Mouse (Mus musculus) WW6 (cell line): ENCODE data around the gene Dexi.

Experiments used
- DNase-seq: peaks from one replicate; pipeline ENCODE4 v3.0.0-alpha.2; 2013; ENCODE audit warnings: low read depth, low spot score

The Dexi gene

DNA sequence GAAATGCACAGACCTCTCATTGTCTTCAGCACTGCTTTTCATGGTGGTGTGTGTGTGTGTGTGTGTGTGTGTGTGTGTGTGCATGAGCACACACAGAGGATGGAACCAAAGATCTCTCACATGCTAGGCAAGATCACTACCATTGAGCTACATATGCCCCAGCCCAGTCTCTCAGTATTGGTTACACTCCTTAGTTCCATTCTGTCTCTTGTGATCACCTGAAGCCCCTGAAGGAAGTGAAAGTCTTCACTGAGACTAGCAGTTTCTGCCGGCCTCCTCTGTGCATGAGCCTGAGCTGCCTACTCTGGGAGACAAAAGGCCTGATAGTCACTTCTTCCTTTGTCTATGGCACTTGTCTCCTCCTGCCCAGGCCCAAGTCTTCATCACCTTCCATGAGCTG is 43.7 kb downstream of the Dexi start:
- DNase-seq = no peak

DNA sequence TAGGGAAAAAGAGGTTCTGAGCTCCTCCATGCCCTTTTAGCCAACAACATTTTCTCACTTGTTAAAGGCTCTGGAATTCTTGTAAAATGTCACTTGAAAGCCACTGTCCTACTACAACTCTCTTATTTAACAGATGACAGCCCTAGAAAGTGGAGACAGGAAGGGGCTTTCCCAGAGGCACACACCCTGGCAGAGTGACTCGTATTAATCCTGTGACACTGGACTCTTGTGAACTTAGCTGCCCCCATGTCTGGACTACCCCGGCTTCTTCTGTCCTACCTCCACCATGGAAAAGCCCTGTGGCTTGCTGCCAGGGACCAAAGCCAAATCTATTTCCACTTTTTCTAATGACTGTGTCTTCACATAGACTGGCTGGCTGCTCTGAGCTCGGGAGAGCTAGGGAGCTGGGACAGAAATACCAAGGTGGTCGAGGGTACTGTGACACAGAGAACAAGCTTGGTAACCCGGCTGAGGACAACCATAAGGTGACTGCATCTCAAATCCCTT is 44.7 kb downstream of the Dexi start:
- DNase-seq = no peak

DNA sequence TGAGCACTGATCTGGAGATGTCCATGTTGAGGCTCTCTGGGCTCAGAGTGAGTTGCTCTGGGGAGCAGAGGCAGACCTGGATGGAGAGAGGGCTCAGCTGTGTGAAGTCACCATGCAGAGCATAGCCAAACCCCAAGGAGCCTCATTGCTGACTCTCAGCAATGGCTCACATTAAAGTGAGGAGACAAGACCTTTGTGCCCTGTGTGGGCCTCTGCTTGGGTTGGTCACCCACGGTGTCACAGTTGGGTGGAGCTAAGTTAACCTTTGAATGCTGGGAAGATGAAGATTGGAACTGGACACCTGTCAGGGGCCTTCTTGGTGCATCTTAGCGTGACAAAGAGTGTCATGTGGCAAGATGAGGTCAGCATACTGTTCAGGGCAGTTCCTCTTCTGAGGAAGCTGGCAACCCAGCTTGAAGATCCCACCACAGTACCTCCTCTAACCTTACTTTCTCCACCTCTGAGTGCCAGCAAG is 47.0 kb downstream of the Dexi start:
- no peak for DNase-seq

- DNase-seq = no peak
Observed at GRCm38 (mm10) chr16:10492587-10492986, 50.3 kb downstream of the Dexi start.

- DNase-seq = no peak
Observed at GRCm38 (mm10) chr16:10491716-10492115, 51.1 kb downstream of the Dexi start.

DNA sequence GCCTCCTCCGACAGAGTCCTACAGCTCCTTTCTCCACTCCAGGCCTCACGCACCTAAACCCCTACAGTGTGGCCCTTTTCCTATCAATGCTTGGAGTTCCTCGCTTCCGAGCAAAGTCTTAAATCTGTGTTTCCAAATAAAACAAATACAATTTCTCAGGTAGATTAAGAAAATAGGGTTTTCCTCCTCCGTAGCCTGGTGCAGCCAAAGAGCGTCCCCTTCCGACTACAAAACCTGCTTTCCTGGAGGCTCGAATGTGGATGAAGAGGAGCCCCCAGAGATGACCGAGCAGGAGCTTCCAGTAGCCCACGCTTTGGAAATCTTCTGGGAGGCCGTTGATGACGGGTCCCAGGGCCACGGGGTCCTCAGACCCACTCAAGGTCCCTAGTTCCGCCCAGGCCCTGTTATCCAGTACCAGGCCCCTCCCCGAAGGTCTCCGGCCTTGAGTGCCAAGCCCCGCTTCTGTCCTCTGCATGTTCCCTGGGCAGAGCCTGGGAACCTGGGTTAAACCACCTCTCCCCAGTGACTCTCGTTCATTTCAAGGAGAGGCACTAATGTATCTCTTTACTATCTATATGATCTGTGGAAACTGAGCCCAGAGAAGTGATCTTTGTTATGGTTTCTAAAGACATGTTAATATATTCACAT is 52.2 kb downstream of the Dexi start:
- no peak for DNase-seq

DNA sequence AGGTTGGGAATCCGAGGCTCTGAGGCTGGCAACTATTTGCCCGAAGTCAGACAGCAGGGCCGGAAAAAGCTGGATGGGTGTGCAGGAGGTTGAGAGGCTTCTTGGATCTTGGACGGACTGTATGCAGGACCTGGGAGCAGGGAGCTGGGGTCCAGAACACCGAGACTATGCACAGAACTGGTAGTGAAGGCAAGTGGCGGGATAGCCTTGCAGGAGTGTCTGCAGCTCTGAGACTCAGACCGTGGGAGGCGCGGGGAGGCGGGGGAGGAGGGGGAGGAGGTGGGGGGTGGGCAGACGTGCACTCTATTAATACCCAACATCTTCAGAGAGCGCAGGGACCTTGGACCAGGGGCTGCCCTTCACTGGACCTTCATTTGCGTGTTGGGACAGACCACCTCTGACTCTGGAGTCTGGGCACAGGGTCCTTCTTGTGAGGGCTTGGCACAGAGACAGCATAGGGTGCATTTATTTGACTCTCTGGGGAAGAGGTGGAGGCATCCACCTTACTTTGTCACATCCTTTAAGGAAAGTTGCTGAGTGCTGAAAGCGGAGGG is 52.9 kb downstream of the Dexi start:
- no peak for DNase-seq

DNA sequence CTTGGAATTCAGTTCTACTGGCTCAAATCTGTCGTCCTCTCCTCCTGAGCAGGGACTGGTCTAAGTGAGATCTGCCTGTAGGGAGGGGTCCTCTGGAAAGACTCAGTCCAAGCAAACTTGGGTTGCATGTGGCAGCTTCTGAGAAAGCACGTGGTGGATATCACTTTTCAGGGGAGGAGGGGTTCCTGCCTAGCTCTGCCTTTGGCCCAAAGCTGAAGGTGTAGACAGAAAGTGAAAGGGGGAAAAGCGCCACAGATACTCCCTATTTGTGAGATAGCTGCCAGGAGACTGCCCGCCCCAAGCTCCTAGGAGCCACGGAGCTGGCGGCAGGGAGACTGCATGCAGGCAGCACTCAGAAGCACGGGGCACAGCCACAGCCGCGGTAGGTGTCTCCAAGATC is 53.4 kb downstream of the Dexi start:
- no peak for DNase-seq

GRCm38 (mm10) chr16:10488769-10489481 is 53.9 kb downstream of the Dexi start:
- no peak for DNase-seq

DNA sequence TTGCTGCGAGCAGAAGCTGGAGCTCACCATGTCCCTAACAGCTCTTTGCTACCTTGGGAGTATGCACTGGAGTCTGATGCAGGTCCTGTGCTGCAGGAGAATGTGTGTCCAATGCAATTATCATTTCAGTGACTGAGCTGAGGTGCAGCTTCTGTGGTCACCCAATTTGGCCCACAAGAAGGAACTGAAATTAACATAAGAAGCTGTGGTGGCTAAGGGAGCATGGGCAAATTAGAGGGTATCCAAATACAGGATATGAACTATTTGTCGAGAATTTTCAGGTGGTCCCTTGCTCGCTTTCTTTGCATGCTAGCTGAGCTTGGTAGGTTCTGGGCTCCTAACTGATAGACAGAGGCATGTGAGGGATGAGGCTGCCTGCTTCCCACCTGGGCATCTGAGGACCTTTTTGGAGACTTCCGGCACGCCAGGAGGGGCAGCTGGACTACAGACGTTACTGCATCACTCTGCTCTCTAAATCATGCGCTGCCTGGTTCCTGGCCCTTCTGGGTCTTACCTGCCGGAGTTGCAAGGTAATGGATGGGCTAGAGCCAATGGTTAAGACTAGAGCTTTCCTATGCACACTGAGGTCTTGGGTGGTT is 54.9 kb downstream of the Dexi start:
- no peak for DNase-seq

DNA sequence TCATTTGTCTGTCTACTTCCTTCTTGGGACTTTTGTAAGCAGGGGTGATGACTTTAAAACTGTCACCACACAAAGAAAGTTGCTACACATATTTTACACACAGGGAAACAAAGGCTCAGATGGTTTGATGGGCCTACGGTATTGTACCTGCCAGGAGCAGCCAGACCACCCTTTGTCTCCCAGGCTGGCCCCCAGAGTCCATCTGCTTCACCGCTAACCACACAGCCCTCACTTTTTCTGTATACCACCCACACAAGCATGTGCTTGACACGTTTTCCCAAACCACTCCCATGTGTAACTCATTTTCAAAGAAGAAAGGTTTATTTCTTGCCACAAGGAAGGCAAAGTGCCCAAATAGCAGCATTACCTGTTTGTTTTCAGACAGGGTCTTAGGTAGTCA is 55.9 kb downstream of the Dexi start:
- no peak for DNase-seq

GRCm38 (mm10) chr16:10482343-10482742 is 60.5 kb downstream of the Dexi start:
- no peak for DNase-seq

DNA sequence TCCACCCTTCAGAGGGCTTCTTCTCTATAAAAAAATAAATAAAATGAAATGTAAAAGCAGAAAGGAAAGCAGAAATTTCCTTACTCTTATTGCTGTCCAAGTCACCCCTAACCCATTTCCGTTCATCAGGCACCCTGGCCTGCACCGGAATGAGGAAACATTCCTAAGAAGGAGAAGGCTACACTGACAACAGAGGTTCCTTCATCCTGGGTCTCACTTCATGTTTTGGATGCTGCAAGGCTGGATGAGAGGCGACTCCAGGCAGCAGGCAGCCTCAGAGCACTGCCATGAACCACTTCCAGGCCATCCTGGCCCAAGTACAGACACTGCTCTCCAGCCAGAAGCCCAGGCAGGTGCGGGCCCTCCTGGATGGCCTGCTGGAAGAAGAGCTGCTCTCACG is 63.0 kb downstream of the Dexi start, which contains the start of gene Ciita:
Ciita (plus strand) TSS at position 203 of the 400 bp plus-strand sequence.
- DNase-seq = no peak

- DNase-seq = no peak
Observed at GRCm38 (mm10) chr16:10475919-10476318, 66.9 kb downstream of the Dexi start.

DNA sequence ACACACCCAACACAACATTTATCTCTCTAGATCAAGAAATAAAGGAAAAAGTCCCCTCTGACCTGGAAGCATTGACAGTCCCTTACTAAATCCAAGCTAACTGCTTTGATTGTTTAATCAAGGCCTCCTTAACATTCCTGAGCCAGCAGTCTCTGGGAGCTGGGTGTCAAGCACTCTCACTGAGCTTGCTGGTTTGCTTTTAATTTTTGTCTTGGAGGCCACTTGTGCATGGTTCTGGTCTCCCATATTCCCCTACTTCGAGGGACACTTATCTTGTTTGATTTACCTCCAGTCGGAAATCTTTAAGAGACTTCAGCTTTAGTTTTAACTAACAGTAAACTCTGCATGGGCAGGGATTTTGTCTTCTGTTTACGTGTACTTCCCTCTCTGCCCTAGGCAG is 67.9 kb downstream of the Dexi start:
- DNase-seq = no peak

DNA sequence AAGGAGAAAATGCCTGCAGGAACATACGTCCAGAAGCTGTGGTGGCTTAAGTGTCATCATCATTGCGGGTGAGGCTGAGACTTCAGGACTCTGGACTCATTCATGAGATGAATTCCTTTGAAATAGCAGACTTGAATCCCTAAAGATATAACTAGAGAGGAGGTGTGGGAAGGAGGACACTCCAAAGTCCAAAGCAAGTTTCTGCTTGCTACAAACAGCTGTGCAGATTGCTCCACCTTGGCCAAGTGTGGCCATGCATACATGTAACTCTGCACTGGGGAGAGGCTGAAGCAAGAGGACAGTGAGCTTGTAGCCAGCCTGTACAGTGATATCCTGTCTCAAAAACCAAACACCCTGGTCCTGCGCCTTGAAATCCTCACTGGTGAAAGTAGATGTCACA is 70.9 kb downstream of the Dexi start:
- DNase-seq = no peak

DNA sequence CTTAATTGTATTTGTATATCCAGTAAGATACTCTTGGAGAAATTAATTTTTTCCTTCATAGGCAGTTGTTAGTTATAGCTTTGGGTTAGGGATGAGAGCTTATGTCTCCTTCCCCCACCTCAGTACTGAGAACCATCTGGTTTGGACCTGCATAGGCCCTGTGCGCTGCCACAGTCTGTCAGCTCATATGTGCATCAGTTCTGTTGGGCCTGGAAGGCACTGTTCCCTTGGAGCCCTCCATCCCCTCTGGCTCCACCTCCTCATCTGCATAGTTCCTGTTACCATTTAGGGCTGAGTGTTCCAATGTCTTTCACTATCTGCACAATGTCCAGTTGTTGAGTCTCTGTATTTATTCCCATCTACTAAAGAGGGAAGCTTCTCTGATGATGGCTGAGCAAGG is 74.7 kb downstream of the Dexi start:
- DNase-seq = no peak

GRCm38 (mm10) chr16:10467391-10468107 is 75.3 kb downstream of the Dexi start:
- peak; percentile 42 for DNase-seq

GRCm38 (mm10) chr16:10465011-10465681 is 77.7 kb downstream of the Dexi start:
- no peak for DNase-seq

GRCm38 (mm10) chr16:10461178-10461577 is 81.7 kb downstream of the Dexi start:
- no peak for DNase-seq

DNA sequence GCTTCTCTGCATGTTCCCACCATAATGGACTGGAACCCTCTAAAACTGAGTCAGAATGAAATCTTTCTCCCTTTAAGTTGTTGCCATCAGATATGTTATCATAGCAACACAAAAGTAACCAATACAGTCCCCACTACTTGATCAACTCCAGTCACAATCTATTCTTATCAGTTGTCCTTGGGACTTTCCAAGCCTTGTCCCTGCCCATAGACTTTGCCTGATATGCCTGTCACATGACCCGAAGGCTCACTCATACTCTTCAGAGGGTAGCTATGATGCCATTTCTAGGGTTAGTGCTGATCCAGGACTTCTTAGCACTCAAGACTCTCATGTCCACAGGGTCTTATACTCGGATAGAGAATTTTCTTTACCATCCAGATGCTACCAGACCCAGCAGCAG is 82.7 kb downstream of the Dexi start:
- DNase-seq = no peak
